Mouse (Mus musculus): ENCODE results near the gene Rwdd1. TPM values are rescaled to one million over a fixed set of nuclear protein-coding genes. Genes with fewer than 3 reads are reported as not detected.
A peak's percentile ranks its signal among the peaks of the same experiment; 100 is the strongest.
"Not testable (repeated sequence)": the region's sequence is repeated elsewhere in the genome, so short reads cannot be mapped to it uniquely, and the experiment has no call there.

The Rwdd1 gene
- 100 to 1,000 TPM; 125 to 128 TPM for total RNA-seq (2021)

DNA sequence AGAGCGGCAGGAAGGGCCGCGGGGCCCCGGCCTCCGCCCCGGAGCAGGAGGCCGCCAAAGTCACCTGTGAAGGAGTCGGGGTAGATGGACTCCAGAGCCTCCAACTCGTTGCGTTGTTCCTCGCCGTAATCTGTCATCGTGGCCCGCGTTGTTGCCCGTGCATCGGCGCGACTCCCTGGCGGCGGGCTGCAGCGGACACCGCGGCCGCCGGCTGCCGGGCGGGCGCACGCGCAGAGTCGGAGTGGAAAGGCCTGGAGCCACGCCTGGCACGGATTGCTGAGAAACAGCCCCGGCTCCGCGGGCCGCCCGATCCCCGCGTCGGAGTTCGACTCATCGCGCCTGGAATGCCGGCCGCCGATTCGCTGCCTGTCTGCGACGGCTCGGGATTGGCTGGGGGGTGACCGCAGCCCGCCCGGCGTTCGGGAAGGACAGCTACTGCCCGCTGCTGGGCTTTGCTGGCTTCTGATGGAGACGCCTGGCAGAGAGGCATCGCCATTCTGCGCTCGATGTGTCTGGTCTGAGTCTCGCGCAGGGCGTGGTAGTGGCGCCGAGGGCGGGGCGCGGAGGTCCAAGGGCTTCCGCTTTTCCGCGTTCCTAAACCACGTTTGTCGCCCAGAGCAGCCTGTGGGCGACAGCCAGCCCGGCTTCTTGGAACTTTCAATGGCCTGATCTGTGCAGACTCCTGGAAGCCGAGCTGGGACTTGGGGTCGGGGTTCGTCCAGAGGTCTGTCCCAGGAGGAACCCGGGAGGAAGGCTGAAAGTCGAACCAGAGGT lies at the start of gene Rwdd1:
TSS of gene Rwdd1 (minus strand) at position 323 of the 774 bp plus-strand sequence.
- peak; percentile 98 for DNase-seq (ENCODE audit: low spot score)
- intact Hi-C loops (cut with DNase I) = loop anchor here (1.0 to 10.0 kb wide), 3 partner anchors 69 to 395 kb away; partner anchors contain the start of genes Nt5dc1 and Zup1

DNA sequence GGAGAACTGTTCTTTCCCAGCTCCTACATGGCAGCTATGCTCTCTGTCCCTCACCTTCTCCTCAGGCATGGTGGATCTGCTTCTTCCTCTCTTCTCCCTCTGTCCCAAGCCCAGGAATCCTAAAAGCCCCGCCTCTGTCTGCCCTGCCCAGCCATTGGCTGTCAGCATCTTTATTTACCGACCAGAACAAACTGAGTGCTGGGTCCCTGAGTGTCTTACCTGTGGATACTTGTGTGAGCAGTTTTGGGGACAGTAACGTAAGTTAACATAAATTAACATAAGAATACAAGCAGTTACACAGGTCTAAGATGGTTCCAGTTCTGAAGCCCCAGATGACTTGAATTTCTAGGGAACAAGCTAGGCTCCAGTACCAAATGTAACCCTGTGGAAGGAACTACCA lies 47.2 kb upstream of the Rwdd1 start:
- intact Hi-C loops (cut with DNase I) = no loop called here
- DNase-seq (ENCODE audit: low spot score) = no peak

DNA sequence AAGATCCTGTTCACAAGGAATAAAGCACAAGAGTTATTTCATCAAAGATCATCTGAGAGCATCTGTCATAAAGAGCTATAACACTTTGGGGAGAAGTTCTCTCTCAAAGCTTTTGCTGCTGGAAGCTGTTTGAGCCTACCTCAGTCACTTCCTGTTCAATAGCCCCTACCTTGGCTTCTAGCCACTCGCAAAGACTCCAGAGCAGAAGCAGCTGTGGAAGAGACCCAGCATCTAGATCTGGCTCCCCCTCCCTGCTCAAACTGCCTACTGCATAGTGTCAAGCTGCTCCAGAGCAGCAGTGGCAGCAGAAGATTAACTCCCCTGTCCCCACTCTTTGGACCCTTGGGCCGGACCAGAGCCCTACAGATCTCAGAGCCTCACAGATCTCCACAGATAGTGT lies 34.6 kb upstream of the Rwdd1 start:
- intact Hi-C loops (cut with DNase I) = no loop called here
- no peak for DNase-seq (ENCODE audit: low spot score)

DNA sequence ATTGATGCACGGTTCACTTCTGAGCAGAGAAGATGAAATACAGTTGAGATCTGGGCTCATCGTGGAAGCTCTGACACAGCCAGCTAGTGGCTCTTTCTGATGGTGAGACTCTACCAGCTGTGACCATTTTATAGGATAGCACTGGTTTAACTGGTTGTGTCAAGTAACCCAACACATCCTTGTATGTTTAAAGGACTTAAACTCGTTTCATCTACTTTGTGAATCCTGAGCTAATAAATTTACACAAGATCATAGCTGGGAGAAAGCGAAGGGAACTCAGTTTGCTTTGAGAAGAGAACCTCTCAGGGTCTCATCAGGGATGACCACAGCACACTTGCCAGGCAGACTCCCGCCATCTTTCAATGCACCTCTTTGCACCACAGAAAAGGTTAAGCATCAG lies 24.8 kb upstream of the Rwdd1 start, which contains the start of gene Calhm4:
TSS of gene Calhm4 (minus strand) at position 101 of the 400 bp plus-strand sequence.
- intact Hi-C loops (cut with DNase I) = no loop called here

DNA sequence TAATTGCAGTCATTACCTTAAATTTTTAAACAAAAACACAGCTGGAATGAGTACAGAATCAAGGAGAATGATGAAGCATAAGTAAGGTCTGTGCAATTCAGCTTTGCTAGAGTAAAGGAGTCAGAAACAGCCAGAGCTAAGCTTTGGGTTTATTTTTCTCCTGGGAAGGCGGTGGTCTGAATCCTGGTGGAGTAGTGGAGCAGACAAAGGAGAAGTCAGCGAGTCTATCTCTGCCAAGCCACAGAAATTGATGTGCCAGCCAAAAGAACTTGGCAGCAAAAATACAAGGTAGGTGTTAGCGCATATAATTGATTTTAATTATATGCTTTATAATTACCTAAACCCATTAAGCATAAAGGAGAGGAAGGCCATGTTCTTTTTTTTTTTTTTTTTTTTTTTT lies 18.0 kb upstream of the Rwdd1 start, which contains the start of gene Trappc3l:
TSS of gene Trappc3l (plus strand) at position 197 of the 400 bp plus-strand sequence.
- no peak for DNase-seq (ENCODE audit: low spot score)
- intact Hi-C loops (cut with DNase I) = loop anchor here (2.0 to 5.0 kb wide), 3 partner anchors 60 to 291 kb away; partner anchors contain the start of genes Calhm5 and Tspyl1

More for the DNA sequence above, 24.8 kb upstream of the Rwdd1 start, which contains the start of gene Calhm4:
- DNase-seq (ENCODE audit: low spot score) = no peak

DNA sequence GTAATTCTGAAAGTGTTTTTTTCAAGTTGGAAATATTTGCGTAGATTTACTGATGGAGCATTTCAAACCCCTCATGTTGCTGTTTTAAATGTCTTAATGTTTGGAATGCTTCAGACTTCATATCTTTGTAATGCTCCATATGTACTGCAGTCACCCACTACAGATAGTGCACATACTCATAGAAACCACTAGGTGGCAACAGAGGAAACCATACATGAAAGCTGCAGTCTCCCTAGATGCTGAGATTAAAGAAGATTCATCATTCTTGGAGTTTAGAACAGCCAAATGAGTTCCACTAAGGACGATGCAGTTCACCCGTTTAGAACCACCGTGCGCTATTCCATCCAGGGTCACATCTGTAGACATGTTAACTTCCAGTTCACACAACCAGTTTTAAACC lies 17.2 kb upstream of the Rwdd1 start:
- intact Hi-C loops (cut with DNase I) = loop anchor here (2.0 to 5.0 kb wide), 3 partner anchors 61 to 292 kb away; partner anchors contain the start of genes Calhm5 and Tspyl1
- DNase-seq (ENCODE audit: low spot score) = no peak

DNA sequence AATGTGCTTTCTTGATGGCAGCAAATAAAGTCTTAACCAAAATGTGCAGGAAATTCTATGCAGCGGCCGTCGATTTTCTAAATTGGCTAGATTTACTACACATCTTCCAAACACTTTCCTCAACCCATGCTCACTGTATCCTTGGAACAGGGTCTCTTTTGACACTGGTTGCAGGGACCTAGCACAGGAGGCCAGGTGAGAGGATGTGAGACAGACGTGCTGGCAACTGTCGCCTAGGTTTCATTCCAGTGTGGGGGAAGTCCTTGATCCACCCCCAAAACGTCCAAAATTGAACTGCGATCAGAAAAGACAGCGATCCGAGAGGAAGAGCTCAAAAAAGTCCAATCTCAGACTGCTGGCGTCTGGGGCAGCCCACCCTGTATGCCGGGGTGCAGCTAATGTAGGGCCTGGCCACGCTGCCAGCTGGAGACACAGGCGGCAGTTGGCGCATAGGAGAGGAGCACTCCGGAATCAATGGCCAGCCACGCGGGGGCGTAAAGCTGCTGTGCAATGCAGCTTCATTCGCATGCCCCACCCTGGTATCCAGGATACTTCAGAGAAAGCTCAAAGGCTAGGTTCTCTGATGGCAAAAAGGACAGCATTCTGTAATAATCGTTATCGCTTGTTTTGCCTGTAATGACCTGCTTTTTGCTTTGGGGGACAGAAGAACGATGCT lies 14.3 kb upstream of the Rwdd1 start:
- intact Hi-C loops (cut with DNase I) = no loop called here
- peak; percentile 45 for DNase-seq (ENCODE audit: low spot score)

DNA sequence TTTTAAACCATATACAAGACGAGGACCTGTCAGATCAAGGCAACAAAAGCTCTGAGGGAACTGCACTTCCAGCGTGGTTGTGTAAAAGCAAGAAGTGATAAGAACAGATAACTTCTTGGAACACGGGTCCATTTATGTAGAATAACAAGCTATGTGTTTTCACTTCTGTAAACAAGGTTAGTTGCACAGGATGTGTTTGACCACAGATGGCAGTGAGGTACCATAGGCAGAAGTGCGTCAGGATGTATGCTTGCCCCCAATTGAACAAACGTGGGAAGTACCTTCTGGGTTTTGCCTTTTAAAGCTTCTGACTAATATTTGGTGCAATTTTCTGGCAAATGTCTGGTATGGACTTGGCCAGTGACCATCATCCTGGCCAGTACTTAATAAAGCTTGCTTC lies 10.9 kb upstream of the Rwdd1 start:
- DNase-seq (ENCODE audit: low spot score) = no peak

DNA sequence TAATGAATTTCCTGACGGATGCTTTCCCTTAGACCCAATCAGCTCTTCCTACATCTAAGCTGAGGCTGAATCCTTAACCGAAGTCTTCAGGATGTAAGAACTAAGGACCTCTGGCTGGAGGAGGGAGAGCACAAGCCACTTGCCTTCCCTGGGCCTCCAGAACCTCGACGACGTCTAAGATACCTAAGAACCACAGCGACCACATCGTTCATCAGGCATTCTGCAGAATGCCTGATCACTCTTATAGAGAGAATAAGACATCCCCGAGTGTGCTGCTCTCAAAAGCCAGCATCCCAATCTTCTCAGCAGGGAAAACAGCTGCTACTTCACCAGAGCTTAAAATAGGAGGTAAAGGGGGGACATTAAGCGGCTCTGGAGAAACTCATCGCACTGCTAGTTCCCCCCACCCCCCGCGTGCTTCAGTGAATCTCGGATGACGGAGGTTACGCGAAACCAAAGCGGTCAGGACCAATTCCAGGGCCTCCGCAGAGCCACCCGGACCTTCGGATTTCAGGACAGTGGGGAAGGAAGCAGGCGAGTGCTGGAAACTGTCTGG lies 600 bp downstream of the Rwdd1 start:
- intact Hi-C loops (cut with DNase I) = loop anchor here (1.0 to 10.0 kb wide), 3 partner anchors 68 to 396 kb away; partner anchors contain the start of genes Nt5dc1 and Zup1
- DNase-seq (ENCODE audit: low spot score) = no peak

More for the DNA sequence above, 10.9 kb upstream of the Rwdd1 start:
- intact Hi-C loops (cut with DNase I) = no loop called here

DNA sequence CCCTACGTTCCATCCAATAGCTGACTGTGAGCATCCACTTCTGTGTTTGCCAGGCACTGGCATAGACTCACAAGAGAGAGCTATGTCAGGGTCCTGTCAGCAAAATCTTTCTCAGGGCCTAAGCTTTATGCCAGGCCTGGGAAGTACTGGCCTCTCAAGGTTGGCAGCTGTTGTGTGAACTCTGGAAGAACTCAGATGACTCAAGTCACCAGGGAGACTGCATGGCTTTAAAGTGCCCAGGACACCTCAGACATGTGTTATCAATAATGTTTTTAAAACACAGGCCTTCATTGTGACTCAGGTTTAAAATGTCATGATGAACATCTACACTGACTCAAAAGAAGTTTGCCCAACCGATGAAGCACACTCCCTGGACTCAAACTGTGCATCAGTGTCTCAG lies 6.2 kb downstream of the Rwdd1 start:
- intact Hi-C loops (cut with DNase I) = loop anchor here (10.0 kb wide), 1 partner anchor 402 kb away; the partner anchor contains the start of gene Nt5dc1
- DNase-seq (ENCODE audit: low spot score) = no peak

DNA sequence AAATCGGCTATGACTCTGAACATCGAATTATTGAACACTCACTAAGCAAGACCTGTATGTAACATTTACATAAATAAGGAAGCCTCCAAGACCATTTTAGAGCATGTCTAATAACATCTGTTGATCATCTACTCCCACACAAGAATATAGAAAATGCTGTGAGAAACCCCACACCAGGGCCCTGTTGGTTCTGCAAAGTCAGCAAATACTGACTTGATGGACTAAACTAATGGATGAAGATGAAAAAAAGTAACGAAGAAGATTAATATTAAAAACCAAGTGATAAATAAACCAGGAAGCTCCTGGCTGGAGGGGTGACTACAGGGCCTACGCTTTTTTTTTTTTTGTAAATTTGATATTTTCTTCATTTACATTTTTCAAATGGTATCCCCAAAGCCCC lies 6.8 kb downstream of the Rwdd1 start:
- DNase-seq (ENCODE audit: low spot score) = no peak
- intact Hi-C loops (cut with DNase I) = loop anchor here (10.0 kb wide), 1 partner anchor 402 kb away; the partner anchor contains the start of gene Nt5dc1

DNA sequence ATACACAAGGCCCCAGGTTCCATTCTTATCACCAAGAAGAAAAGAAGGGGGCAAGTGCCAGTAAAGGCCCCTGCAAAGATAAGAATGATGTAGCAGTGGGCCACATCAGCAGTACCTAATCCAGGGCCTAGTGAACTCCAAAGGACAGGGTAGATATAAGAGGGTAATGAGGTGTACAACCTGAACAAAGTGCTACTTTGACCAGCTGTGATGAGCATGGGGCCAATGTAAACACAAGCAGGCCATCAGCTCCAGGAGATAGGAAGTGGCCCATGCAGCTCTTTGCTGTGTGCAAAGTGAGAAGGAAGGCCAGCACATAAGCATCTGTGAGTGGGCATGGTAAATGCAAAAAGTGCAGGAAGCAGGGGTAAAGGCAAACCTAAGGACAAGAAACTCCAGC lies 21.0 kb downstream of the Rwdd1 start:
- DNase-seq (ENCODE audit: low spot score) = no peak
- intact Hi-C loops (cut with DNase I) = no loop called here

DNA sequence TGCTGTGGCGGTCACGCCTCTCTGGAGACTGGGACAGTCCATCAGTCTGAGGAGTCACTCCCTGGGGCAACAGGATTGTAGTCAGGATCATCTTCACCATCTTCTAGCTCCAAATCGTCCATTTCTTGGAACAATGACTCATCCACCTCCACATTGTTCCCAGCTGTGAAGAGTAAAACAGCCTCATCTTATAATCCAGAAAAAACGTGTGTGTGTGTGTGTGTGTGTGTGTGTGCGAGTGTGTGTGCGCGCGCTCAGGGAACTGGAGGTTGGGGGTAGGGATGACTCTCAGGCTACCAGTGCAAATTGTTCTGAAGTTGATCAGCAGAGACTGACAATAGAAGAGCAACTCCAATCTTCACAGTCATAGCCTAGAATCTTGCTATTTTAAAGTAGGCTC lies 22.7 kb downstream of the Rwdd1 start:
- intact Hi-C loops (cut with DNase I) = not testable (repeated sequence)

DNA sequence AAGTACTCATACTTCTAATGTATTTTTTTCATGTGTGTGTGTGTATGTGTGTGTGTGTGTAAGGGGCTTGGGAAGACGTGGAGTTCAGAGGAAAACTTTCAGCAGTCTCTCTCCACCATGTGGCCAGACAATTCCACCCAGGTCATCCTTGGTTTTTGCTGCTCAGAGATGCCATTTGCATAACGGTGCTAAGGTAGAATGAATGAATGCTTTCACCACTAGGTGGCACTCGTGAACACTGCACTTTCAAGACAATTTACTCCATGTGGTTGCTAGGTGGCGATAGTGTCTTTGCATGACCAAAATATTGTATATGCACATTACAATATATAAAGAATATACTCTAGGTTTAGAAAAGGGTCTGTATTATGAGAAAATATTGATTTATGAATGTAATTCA lies 32.7 kb downstream of the Rwdd1 start:
- intact Hi-C loops (cut with DNase I) = loop anchor here (5.0 kb wide), 2 partner anchors 106 to 341 kb away; no protein-coding TSS in a partner anchor
- DNase-seq (ENCODE audit: low spot score) = no peak

More for the DNA sequence above, 22.7 kb downstream of the Rwdd1 start:
- DNase-seq (ENCODE audit: low spot score) = not testable (repeated sequence)

DNA sequence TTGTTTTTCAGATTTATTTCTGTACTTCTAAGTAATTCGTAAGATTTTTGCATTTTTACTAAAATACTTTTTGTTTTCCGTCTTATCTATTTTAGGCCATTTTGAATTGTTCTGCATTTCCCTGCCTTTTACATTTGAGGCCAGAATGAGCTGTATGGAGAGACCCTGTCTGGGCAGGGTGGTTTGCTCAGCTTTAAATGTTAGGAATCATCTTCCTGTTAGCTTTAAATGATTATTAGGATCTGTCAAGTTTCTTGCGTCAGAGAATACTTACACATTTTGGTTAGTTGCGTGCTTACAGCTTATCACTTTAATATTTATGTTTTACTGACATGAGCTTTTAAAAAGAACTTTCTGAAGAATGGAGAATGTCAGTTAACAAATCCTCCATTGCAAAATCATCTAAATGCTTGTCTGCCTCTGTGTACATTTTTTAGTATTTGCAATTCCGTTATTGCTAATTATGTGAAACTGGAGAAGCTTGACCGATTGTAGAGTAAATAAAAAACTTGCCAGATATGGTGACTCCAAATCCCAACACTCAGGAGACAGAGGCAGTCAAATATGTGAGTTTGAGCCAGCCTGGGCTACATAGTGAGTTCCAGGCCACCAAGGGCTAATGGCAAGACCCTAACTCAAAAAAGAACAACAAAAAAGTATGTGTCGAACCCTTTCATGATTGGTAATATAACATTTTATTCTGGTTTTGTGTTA lies 44.5 kb downstream of the Rwdd1 start:
- intact Hi-C loops (cut with DNase I) = no loop called here
- DNase-seq (ENCODE audit: low spot score) = no peak

DNA sequence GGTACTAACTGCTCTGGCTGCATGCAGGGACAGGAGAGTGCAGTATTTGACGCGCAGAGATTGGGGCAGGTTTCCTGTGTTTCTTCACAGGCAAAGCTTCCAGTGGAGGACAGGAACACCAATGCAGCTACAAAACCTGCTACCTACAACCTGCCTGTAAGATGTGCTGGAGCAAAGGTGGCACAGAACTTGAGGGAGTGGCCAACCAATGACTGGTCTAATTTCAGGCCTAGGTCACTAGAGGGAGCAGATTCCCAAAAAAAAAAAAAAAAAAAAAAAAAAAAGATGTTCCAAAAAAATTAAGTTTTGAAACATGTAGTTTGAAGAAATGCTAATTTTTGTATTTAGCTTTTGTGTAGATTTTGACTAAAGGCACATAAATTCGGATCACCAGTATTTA lies 66.9 kb downstream of the Rwdd1 start:
- intact Hi-C loops (cut with DNase I) = no loop called here
- DNase-seq (ENCODE audit: low spot score) = no peak

DNA sequence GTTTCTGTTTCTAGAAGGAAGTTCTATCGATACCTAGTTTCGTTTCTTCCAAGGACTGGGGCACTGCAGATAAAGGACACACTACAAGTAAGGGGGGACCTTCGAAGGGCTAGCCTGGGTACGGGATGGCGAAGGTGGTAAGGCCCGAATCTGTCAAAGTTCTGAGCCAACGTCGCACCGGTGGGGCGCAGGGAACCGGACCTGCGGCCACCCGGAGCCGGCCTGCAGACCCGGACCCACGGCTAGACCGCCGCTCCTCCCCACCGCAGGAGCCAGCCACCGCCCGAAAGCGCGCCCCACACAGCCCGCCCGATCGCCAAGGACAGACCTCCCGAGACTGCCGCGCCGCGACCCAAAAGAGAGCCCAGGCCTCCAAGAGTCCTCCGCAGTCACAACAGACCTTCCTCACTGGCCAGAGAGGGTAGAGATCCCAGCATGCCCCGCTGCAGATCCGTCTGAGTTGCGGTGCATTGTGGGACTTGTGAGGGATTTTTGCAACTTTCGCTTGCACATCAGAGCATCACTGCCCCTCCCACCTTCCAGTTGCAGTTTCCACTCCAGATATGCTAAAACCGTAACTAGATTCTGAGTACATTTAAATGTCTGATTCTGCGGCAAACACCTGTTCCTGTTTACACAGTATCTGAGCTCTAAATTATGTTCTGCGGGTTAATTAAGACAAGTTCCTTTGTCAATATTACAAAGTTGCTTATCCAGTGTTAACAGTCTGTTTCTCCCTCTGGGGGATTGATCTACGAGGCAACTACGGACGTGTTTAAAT lies 68.4 kb downstream of the Rwdd1 start, which contains the start of gene Zup1:
TSS of gene Zup1 (minus strand) at position 467 of the 781 bp plus-strand sequence.
- DNase-seq (ENCODE audit: low spot score) = peak; percentile 70
- intact Hi-C loops (cut with DNase I) = loop anchor here (2.0 kb wide), 1 partner anchor 68 kb away; the partner anchor contains the start of gene Rwdd1
